Mouse (Mus musculus) neural tube, embryonic 12.5 days (tissue): ENCODE data around the gene Iqcm. TPM values are rescaled to one million over a fixed set of nuclear protein-coding genes. Genes with fewer than 3 reads are reported as not detected.
"Not testable (repeated sequence)": the region's sequence is repeated elsewhere in the genome, so short reads cannot be mapped to it uniquely, and the experiment has no call there.

Experiments
- ATAC-seq: fragments of 200-750 bp; cut with Nextera tagmentation; 2 replicates; pipeline ENCODE4 v1.8.0; 2017; ENCODE audit warnings: low read depth, mild to moderate bottlenecking, moderate TSS enrichment, moderate library complexity; ENCODE audit not compliant: low FRiP score
- H3K27ac ChIP-seq: fragments of 300-500 bp; sonication (generic); 2 replicates; pipeline ENCODE4 v1.5.1; 2016
- H3K27me3 ChIP-seq: fragments of 300-500 bp; sonication (generic); replicated peaks from 2 replicates; pipeline ENCODE4 v1.6.1; 2016; ENCODE audit warnings: mild to moderate bottlenecking
- H3K36me3 ChIP-seq: fragments of 300-500 bp; sonication (generic); 2 replicates; pipeline ENCODE4 v1.6.1; 2016; ENCODE audit warnings: mild to moderate bottlenecking
- H3K4me1 ChIP-seq: fragments of 300-500 bp; sonication (generic); 2 replicates; pipeline ENCODE4 v1.6.1; 2016
- H3K4me2 ChIP-seq: fragments of 300-500 bp; sonication (generic); replicated peaks from 2 replicates; pipeline ENCODE4 v1.6.1; 2016; ENCODE audit warnings: mild to moderate bottlenecking
- H3K4me3 ChIP-seq: fragments of 300-500 bp; sonication (generic); 2 replicates; pipeline ENCODE4 v1.5.1; 2016
- H3K9ac ChIP-seq: fragments of 300-500 bp; sonication (generic); 2 replicates; pipeline ENCODE4 v1.6.1; 2016; ENCODE audit warnings: mild to moderate bottlenecking
- H3K9me3 ChIP-seq: fragments of 300-500 bp; sonication (generic); 2 replicates; pipeline ENCODE4 v1.6.1; 2016; ENCODE audit warnings: mild to moderate bottlenecking
- WGBS: fragments of 180-500 bp; shearing (Covaris S2); methylation state at CpG from one replicate; pipeline ENCODE4 v1.1.7; 2016; 5-methylcytosine and 5-hydroxymethylcytosine counted together
- polyA plus RNA-seq: library from polyadenylated mRNA; unstranded; fragments of >200 nt; fragmentation: Nextera tagmentation; extraction: Ambion mirVana; gene quantifications from 2 replicates; pipeline ENCODE4 v1.2.1, GENCODE M21; 2016

Gene Iqcm
- not detected in 2 replicates for polyA plus RNA-seq

DNA sequence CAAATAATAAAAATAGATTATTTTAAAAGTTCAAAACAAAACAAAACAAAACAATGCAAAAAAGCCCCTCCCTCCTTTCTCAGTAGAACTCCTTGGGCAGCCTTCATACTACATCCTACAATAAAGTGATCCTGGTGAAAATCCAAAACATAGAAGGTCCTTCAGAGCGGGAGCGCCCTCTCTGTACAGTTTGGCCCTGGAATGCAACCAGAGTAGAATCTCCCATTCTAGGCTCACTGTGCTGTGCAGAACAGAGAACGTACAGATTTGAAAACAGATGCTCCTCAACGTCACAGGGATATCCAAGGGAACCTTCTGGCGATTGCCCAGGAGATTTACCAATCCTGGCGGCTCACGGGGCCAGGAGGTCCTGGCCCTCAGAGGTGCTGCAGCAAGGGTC, at the start of gene Iqcm:
Gene Iqcm, plus strand, starts transcription at position 301 of the 400 bp plus-strand sequence.
- H3K9ac ChIP-seq: no peak within 1 kb of the TSS
- no peak for ATAC-seq
- no peak within 1 kb of the TSS for H3K27ac ChIP-seq
- no peak within 1 kb of the TSS for H3K4me2 ChIP-seq
- no peaks in the 10 kb centered on the region for H3K4me1 ChIP-seq
- H3K9me3 ChIP-seq: no peaks in the 10 kb centered on the region
- H3K36me3 ChIP-seq: no peaks in the 10 kb centered on the region
- H3K4me3 ChIP-seq: no peak within 1 kb of the TSS
- 93% methylated on average over 7 of the region's 7 CpGs for WGBS
- H3K27me3 ChIP-seq: no peaks in the 10 kb centered on the region

DNA sequence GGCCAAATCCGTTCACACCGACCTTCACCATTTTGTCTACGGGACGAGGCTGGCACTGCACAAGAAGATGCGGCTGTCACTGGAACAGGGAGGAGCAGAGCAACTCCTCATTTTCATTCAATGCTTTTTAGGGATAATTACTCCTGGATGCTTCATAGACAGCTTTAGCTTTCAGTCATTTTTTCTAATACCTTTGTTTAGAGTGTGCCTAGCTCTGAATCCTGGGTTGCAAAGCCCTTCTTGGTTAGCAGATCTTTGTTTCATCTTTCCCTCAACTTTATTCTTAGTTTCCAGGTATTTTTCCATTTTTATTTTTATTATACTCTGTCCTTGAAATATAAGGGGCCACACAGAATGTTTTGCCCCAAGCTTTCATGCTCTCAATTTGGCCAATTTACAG, 42.0 kb upstream of the Iqcm start, which contains the start of gene Gm10358:
Gene Gm10358, minus strand, starts transcription at position 101 of the 400 bp plus-strand sequence.
- 95% methylated on average over 5 of the region's 5 CpGs for WGBS
- Histone ChIP-seq H3K9me3 (no peaks in the 10 kb centered on the region), H3K4me3 (no peak within 1 kb of the TSS), H3K9ac (no peak within 1 kb of the TSS), H3K27me3 (no peaks in the 10 kb centered on the region), H3K36me3 (no peaks in the 10 kb centered on the region), H3K4me1 (no peaks in the 10 kb centered on the region), H3K4me2 (no peak within 1 kb of the TSS), H3K27ac (no peak within 1 kb of the TSS)
- no peak for ATAC-seq

DNA sequence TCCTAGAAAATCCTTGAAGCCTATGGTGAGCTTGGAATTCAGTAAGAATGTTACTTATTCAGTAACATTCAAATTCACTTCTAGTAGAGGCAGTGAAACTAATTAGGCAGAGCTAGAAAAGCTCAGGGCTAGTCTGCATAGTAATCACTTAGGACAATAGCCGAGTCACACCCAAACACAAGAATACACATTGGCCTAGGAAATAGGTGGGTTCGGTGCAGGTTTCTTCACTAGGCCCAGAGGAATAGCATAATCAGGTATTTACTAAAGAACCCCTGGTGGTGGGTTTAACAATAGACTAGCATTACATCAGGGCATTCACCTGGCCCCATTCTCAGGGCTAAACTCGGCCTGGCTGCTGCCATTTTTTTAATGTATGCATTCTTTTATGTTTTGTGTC, 32.8 kb upstream of the Iqcm start:
- H3K4me2 ChIP-seq, H3K4me3 ChIP-seq, H3K9ac ChIP-seq, H3K27ac ChIP-seq, ATAC-seq, H3K36me3 ChIP-seq, H3K4me1 ChIP-seq, H3K9me3 ChIP-seq, H3K27me3 ChIP-seq: not testable (repeated sequence)
- WGBS: 80% methylated on average over 3 of the region's 3 CpGs

DNA sequence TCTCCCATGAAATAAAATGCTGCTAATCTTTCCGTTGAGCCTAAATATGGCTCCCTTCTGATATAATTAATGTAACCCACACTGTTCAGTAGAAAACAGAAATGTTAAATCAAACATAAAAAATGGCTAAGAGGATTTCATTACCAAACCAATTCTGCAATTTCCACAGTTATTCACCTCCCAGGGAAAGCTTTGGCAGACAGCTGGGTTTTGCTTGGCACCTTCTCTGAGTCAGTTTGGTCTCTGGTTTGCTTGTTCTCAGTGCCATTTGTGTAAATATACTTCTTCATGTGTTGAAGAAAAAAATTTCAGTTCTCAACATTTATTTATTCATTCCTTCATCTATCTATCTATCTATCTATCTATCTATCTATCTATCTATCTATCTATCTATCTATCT, 28.3 kb downstream of the Iqcm start:
- no peaks in the 10 kb centered on the region for H3K27me3 ChIP-seq
- no peak overlapping the region for H3K4me3 ChIP-seq
- H3K27ac ChIP-seq: no peak overlapping the region
- no peak overlapping the region for H3K9ac ChIP-seq
- no peaks in the 10 kb centered on the region for H3K36me3 ChIP-seq
- H3K4me2 ChIP-seq: no peak overlapping the region
- H3K9me3 ChIP-seq: no peaks in the 10 kb centered on the region
- 79% methylated on average over 1 of the region's 1 CpGs for WGBS
- no peaks in the 10 kb centered on the region for H3K4me1 ChIP-seq
- ATAC-seq: no peak

DNA sequence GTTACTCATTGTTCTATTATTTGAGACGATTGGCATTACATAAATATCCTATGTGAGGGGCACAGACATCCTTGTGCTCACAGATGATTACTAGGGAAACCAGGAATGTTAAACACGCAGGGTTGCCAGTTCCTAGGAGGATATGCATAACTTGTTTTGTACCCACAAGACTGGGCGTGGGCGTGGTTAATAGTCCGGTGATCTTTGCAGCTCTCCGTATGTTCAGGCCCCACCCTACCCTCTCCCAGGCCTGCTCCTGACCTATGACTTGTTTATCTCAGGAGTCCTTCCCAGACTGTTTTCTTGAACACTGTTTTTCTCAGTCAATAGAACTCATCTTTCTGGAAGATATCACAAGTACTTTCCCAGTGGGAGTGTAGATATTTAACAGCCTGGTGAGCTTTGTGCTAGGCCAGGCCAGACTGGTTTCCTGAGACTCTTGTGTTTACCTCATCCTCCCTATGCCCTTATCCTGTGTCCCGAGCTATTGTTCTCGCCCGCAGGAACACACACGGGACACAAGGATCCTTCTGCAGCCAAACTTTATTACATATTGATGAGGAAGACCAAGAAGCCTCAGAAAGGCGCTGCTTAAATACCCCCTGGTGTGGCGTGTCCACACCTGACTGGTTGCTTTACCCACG, 40.7 kb downstream of the Iqcm start:
- no peak overlapping the region for H3K27ac ChIP-seq
- H3K4me2 ChIP-seq: no peak overlapping the region
- H3K9ac ChIP-seq: no peak overlapping the region
- H3K4me1 ChIP-seq: no peaks in the 10 kb centered on the region
- no peak for ATAC-seq
- no peaks in the 10 kb centered on the region for H3K27me3 ChIP-seq
- 87% methylated on average over 13 of the region's 13 CpGs for WGBS
- H3K4me3 ChIP-seq: no peak overlapping the region
- H3K36me3 ChIP-seq: no peaks in the 10 kb centered on the region
- no peaks in the 10 kb centered on the region for H3K9me3 ChIP-seq

DNA sequence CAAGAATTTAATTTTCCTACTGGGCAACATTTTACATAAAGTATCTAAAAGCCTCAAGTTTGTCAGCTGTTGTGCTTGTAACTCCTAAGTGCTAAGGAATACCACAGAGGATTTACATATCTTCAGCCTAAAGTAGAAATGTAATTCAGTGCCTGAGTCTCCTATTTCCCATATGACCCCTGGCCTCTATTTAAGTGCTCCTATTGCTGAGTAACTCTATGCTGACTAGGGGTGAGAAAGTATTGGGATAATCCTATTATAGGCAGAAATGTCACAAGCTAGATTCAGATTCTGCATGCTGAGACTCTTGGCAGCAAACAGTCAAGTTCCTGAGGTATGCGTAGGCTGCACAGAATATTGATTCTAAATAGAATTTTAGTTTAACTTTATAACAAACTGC, 60.8 kb downstream of the Iqcm start:
- H3K27ac ChIP-seq: no peak overlapping the region
- H3K36me3 ChIP-seq: no peaks in the 10 kb centered on the region
- no peak for ATAC-seq
- no peaks in the 10 kb centered on the region for H3K4me1 ChIP-seq
- H3K9ac ChIP-seq: no peak overlapping the region
- 90% methylated on average over 1 of the region's 1 CpGs for WGBS
- H3K4me3 ChIP-seq: no peak overlapping the region
- H3K4me2 ChIP-seq: no peak overlapping the region
- no peaks in the 10 kb centered on the region for H3K9me3 ChIP-seq
- H3K27me3 ChIP-seq: no peaks in the 10 kb centered on the region

DNA sequence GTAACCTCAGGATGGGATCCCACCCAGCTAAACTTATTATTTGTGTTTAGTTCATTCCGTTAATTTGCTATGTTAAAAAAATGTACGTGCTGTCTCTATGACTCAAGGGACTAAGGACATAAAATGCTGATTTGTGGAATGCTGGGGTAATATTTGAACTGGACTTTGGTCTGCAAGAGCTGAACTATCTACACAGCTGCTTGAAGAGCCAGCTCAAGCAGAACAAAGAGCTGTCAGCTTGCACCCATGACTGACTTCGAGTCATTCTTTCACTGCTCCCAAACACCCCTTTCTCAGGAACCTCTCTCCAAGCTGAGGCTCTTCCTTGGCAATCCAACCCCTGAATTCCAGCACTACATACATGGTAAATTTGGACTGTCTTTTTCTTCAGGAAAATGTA, 65.3 kb downstream of the Iqcm start:
- no peak for ATAC-seq
- no peaks in the 10 kb centered on the region for H3K36me3 ChIP-seq
- H3K9me3 ChIP-seq: no peaks in the 10 kb centered on the region
- 89% methylated on average over 3 of the region's 3 CpGs for WGBS
- H3K4me2 ChIP-seq: no peak overlapping the region
- no peak overlapping the region for H3K27ac ChIP-seq
- no peak overlapping the region for H3K9ac ChIP-seq
- H3K4me3 ChIP-seq: no peak overlapping the region
- H3K4me1 ChIP-seq: no peaks in the 10 kb centered on the region
- H3K27me3 ChIP-seq: no peaks in the 10 kb centered on the region

DNA sequence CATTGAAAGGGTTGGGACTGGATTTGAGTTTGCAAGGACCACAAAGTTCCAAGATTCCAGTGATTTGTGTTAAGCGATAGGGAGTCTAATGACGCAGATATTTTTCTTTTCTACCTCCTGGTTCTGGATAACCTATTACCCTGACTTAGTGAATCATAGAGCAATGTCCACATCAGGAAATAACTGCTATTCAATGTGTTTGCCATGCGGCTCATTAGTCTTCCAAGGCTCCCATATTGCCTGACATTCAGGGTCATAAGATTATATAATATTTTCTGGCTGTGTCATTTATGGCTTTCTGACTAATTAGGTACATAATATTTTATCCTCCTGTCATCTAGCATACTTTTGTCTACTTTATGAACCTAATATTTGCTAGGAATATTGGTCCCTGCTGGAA, 100.8 kb downstream of the Iqcm start:
- ATAC-seq: no peak
- WGBS: 89% methylated on average over 3 of the region's 3 CpGs
- Histone ChIP-seq H3K36me3 (no peaks in the 10 kb centered on the region), H3K27me3 (no peaks in the 10 kb centered on the region), H3K27ac (no peak overlapping the region), H3K4me2 (no peak overlapping the region), H3K4me3 (no peak overlapping the region), H3K9me3 (no peaks in the 10 kb centered on the region), H3K9ac (no peak overlapping the region), H3K4me1 (no peaks in the 10 kb centered on the region)

DNA sequence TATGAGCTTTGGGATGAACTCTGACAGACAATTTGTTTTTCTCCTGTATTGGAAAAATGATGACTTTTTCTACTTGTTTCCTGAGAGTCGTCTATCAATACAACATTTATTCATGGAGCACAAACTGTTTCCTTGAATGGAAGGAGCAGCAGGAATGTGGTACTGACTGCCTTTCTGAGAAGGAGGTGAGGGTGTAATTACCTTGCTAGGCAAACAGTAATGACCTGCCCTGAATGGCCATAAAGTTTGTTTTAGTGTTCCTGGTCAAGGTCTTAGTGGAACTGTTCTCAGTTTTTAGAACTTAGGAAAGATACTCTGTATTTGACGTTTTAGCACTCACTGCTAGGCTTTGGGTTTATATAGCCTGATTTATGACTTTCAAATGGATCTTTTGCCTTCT, 147.8 kb downstream of the Iqcm start:
- Histone ChIP-seq H3K27ac (no peak overlapping the region), H3K9ac (no peak overlapping the region), H3K4me2 (no peak overlapping the region), H3K27me3 (no peaks in the 10 kb centered on the region), H3K4me3 (no peak overlapping the region), H3K36me3 (no peaks in the 10 kb centered on the region), H3K9me3 (no peaks in the 10 kb centered on the region), H3K4me1 (no peaks in the 10 kb centered on the region)
- WGBS: 65% methylated on average over 2 of the region's 2 CpGs
- no peak for ATAC-seq

DNA sequence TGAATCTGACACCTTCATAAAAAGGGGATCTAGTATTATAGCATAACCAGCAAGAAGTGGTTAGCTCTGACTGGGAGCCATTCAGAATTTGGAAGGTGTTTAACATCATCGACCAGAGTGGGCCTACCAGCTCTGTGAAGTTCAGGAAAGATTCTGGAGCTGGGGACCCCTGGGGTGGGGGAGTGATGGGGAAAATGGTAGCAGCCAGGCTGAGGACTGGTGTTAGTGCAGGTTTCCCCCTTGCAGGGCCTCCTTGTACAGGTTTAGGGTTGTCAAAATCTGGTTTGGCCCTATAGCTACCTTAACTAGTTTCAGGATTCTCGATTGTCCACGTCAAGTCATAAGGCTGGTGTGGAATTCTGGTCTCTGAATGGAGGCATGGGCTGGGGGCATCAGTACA, 194.5 kb downstream of the Iqcm start:
- H3K27me3 ChIP-seq: no peaks in the 10 kb centered on the region
- ATAC-seq: no peak
- H3K9me3 ChIP-seq: no peaks in the 10 kb centered on the region
- no peak overlapping the region for H3K4me2 ChIP-seq
- H3K9ac ChIP-seq: no peak overlapping the region
- H3K4me1 ChIP-seq: no peaks in the 10 kb centered on the region
- WGBS: 88% methylated on average over 3 of the region's 3 CpGs
- no peaks in the 10 kb centered on the region for H3K36me3 ChIP-seq
- no peak overlapping the region for H3K27ac ChIP-seq
- no peak overlapping the region for H3K4me3 ChIP-seq

DNA sequence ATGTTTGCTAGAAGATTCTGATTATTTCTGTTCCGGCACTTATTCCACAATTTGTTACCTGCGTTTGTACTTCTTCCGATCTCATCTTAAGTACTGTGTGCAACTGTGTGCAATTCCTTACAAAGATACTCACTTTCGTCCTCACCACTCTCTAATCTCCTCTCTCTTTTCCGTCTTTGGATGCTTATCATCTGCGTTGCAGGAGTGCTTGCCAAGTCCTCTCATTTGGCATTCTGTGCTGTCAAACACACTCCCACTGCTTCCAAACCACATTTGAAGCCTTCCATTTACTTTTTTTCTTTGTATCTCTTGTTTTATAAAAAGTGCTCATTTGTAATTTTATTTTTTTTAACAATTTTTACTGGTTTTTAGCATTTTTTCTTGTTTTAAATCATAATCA, 210.8 kb downstream of the Iqcm start:
- Histone ChIP-seq H3K4me1 (no peaks in the 10 kb centered on the region), H3K27me3 (no peaks in the 10 kb centered on the region), H3K27ac (no peak overlapping the region), H3K4me3 (no peak overlapping the region), H3K9ac (no peak overlapping the region), H3K4me2 (no peak overlapping the region), H3K36me3 (no peaks in the 10 kb centered on the region), H3K9me3 (no peaks in the 10 kb centered on the region)
- ATAC-seq: no peak
- WGBS: 92% methylated on average over 6 of the region's 6 CpGs

DNA sequence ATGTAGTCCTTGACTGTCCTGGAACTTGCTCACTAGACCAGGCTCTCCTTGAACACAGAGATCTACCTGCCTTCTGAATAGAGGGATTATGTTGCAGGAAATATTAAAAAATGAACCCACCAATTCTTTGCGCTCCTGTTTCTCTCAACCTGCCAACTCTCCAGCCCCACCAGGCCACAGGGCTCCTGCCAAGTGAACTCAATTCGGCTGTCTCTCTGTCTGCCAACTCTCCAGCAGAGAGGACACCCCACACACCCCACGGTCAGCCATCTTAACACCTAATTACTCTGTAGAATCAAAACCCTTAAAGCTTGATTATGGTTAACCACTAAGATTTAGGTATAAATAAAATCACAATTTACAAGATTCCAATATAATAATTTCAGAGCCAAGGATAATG, 298.1 kb downstream of the Iqcm start:
- Histone ChIP-seq H3K4me3 (no peak overlapping the region), H3K27ac (no peak overlapping the region), H3K4me1 (no peaks in the 10 kb centered on the region), H3K9me3 (no peaks in the 10 kb centered on the region), H3K27me3 (no peaks in the 10 kb centered on the region), H3K4me2 (no peak overlapping the region), H3K36me3 (no peaks in the 10 kb centered on the region), H3K9ac (no peak overlapping the region)
- no peak for ATAC-seq
- WGBS: 89% methylated on average over 3 of the region's 3 CpGs

DNA sequence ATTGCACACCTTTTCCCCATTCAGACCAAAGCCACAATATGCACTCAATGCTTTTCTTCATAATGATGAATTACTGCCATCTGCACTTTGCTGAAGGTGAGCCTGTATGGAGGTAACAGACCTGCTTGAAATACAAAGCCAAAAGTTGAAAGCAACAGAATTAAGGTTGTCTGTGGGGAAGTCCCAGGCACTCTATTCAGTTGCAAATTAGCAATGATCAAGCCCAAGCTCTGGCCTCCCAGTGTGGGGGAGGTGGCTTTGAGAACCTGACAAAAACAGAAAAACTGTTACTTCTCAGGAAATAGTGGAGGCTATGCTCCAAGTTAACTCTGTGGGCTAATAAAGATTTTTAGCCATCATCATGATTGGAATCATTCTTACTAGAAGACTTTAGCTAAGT, 307.1 kb downstream of the Iqcm start:
- no peak for ATAC-seq

More for the DNA sequence above, 307.1 kb downstream of the Iqcm start:
- Histone ChIP-seq H3K4me2 (no peak overlapping the region), H3K4me3 (no peak overlapping the region), H3K4me1 (no peaks in the 10 kb centered on the region), H3K36me3 (no peaks in the 10 kb centered on the region), H3K27ac (no peak overlapping the region), H3K9ac (no peak overlapping the region), H3K27me3 (no peaks in the 10 kb centered on the region), H3K9me3 (peaks cover 8% of the 10 kb centered on the region; the same call in 1 of the 2 replicates)
